Mouse (Mus musculus) WW6 (cell line): Measurements from ENCODE around the gene Narfl.
A peak's percentile ranks its signal among the peaks of the same experiment; 100 is the strongest.

Source experiments
- DNase-seq: peaks from one replicate; pipeline ENCODE4 v3.0.0-alpha.2; 2013; ENCODE audit warnings: low read depth, low spot score

Gene Narfl

GRCm38 (mm10) chr17:25829558-25830017 lies 56.0 kb downstream of the Narfl start:
- no peak for DNase-seq

GRCm38 (mm10) chr17:25830200-25830753 lies 56.7 kb downstream of the Narfl start:
- no peak for DNase-seq

GRCm38 (mm10) chr17:25830806-25831431 lies 57.3 kb downstream of the Narfl start:
- DNase-seq = no peak

GRCm38 (mm10) chr17:25831451-25832281 lies 58.1 kb downstream of the Narfl start:
- no peak for DNase-seq

GRCm38 (mm10) chr17:25832436-25833290 lies 59.1 kb downstream of the Narfl start:
- peak; percentile 96 for DNase-seq
